Mouse (Mus musculus) layer of hippocampus, adult 9-10 months (tissue): ENCODE results near the gene Odc1.

Experiments
- DNase-seq: peaks from one replicate; pipeline ENCODE4 v3.0.0; 2022; ENCODE audit warnings: low spot score

Odc1 gene

GRCm38 (mm10) chr12:17551208-17551995, 6.8 kb downstream of the Odc1 start:
- no peak for DNase-seq

DNA sequence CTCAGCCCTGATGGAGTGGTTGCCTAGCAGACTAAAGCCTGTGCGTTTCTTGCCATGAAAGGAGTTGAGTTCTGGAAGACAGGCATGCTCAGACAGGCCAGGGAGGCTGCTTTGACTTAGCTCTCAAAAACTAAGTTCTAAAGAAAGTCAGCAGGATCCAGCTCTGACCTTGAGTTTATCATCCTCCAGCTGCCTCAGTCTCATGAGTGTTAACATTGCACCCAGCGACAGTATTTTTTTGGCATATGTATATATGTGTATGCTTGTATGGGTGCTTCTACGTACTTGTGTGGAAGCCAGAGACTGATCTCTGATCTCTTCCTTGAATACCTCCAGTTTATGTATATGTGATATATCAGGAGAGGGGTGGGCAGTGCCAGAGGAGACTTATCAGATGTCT, 7.8 kb downstream of the Odc1 start:
- DNase-seq = no peak

DNA sequence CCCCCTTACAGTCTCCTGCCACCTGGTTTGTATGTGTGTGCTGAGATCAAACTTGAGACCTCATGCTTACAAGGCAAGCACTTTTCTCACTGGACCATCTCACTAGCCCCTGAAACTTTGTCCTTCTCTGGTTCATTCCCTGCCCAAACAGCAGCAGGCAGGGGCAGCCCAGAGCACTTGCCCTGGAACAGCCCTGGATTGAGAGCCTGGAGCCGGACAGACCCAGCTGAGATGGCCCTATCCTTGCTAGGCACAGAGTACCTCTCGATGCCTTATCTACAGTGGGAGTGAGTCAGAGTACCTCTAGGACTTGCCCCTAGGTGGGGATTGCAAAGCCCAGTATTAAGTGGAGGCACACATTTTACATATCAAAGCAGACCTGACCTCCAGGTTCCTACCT, 8.4 kb downstream of the Odc1 start:
- DNase-seq = no peak

- no peak for DNase-seq
Measured at GRCm38 (mm10) chr12:17553627-17554026, 9.0 kb downstream of the Odc1 start.

DNA sequence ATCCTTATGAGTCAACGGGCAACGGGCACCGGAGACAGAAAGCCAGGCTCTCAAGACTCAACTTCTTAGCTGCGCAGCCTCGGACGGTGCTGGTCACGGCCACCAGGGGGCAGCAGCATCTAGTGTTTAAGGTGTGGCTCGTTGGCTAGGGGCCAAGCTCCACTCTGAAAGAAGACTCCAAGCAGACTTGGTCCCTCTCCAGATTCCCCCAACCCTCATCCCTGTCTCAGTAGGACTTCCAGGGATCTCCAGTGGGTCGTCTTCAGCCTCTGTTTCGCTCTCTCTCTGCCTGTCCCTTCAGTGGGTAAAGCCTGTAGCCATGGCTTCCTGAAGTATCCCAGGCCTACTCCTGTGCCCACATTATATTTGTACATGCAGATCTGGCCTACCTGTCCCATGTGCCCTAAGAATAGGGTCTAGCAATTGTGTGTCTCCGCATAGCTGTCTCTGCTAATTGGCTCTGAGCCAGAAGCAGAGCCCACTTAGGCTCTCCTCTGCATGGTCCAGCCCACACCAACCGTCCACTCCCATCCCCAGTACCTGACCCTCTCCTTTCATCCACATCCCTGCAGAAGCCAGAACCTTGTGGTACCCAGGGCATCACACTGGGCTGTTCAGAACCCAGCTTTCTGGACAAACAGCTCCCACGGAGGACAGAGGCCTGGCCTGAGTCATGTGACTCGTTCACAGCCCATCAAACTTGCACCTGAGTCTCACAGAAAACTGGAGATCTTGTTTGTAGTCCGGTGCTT, 9.8 kb downstream of the Odc1 start:
- peak; percentile 91 for DNase-seq

DNA sequence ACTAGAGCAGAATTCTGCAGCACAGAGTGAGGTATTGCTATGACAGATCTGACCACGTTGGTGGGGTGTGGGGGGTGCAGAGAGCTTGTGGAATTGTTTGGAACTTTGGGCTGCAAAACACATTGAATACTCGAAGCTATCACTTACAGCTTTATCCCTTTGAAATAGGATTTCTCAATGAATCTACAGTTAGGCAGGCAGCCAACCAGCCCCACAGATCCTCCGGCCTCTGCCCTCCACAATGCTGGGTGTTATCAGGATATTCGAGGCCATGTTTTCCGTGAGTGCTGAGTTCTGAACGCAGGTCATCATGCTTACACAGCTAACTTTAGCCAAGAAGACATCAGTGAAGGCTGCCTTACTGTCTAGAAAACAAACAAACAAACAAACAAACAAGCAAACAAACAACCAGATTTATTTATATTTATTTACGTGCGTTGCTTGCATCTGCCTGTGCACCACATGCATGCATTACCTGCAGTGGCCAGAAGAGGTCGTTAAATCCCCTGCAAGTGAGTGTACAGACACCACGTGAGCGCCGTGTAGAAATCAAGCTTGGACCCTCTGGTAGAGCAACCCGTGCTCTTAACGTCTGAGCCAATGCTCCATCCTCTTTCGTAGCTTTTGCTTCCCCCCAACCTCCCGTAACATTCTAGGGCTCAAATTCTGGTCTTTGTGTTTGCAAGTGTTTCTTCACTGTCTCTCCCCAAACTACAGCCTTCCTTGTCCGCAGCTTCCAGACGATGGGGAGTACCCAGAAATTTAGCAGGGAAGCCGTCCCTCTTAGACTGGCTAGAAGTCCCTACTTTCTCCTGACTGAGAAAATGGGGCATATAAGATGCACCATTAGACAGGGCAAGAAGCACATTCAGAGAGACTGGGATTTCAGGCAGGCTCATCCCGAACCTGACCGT, 12.1 kb downstream of the Odc1 start:
- peak; percentile 77 for DNase-seq

DNA sequence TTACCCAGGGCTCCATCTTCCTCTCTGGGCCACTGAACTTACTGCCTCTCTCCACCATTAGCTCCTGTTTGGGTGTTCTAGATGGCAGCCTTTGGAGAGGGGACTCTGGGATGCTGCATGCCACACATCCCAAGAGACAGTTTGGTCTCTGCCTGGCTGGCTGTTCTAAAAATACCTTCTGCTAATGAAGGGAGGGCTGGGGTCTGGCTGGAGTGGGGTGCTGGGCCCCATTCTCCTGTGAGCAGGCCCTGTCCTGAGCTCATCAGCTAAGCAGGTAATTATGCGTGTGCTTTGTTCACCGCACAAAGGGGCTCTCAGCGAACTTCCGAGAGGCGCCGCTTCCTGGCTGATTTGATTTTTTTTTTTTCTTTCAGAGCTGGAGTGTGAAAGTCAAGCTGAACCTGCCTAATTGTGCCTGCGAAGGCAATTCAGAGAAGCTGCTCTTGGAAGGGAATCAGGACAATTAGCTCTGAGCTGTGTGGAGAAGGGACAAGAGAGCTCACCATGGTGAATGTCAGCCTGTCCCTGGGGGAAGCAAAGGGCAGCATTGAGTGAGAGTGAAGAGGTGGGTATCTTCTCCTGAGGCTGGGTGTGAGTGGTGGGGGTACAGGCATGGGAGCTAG, 12.9 kb downstream of the Odc1 start:
- DNase-seq = no peak

GRCm38 (mm10) chr12:17557967-17558345, 13.4 kb downstream of the Odc1 start:
- DNase-seq = no peak

GRCm38 (mm10) chr12:17562396-17562795, 17.8 kb downstream of the Odc1 start:
- DNase-seq = no peak

DNA sequence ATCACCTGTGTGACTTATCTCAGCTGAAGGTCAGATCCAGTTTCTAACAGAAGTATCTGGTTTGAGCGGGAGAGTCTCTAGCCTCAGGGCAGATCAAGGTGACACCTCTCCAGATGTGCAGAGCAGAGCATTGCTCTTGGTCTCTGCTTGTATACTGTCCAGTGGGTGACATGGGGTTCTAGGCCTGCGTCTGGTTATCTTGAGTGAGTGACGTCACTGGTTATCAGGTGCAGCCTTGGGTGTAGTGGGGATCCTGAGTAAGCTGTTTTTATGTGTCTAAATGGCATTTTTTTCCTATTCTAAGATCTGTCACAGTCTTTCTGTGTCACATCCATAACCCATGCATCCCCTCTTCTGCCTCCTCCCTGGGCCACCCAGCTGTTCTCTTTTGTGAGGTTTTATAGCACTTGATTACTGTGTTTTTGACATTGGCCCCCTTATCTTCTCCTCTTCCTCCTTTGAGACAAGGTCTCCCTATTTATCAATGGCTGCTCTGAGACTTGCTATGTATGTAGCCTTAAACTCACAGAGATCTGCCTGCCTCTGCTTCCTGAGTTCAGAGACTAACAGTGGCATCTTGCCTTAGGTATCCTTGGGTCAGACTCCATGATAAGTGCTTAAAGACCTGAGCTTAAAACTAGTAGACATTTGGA, 20.9 kb downstream of the Odc1 start:
- DNase-seq = no peak

DNA sequence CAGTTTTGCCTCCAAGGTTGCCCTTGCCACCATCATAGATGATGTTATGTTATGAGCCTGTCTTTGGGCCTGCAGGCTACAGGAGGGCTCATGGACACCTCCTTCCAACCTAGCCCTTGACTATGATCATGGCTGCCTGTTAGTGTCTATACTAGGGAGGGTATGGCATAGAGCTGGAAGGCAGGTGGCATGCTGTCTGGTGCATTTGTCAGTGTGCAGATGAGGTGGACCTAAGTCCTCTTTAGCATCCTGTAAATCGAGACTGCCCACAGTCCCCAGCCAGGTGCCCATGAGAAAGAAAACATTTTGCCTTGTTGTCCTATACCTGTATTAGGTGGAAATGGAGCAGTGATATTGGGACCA, 21.4 kb downstream of the Odc1 start:
- no peak for DNase-seq

DNA sequence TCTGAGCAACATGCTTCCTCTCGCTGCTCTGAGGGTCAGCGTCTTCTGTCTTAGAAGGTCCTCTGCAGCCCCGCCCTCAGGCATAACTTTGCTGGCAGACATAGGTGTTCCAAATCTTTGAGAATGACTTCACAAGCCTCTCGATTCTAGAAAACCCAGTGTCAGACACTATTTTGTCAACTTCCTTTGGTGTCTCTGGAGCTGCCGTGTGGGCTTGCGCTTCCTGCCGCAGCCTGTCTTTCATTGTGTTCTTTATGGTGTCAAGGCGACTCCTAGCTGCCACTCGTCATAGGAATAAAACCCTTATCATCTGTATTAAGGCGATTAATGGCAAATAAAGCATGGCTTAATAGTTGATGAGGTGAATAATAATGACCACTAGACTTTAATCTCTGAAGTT, 24.0 kb downstream of the Odc1 start:
- DNase-seq = no peak

DNA sequence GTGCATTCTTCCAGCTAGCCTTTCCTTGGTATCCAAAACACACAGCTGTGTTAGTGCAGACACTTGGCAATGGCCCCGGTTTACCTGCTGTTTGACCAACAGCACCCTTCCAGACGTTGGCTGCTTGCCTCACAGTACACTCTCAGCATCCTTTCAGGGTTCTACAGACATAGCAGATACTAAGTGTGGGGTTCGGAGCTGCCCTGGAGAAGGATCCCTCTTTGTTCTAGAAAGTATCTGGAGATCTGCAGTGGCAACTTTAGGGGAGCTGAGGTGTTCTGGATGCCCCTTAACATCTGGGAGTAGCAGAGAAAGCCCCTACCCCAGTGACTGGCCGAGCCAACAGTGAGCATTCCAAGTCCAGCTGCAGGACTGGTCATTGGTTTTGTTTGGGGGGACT, 30.0 kb downstream of the Odc1 start:
- DNase-seq = no peak

- no peak for DNase-seq
Measured at GRCm38 (mm10) chr12:17575156-17575910, 30.7 kb downstream of the Odc1 start.

DNA sequence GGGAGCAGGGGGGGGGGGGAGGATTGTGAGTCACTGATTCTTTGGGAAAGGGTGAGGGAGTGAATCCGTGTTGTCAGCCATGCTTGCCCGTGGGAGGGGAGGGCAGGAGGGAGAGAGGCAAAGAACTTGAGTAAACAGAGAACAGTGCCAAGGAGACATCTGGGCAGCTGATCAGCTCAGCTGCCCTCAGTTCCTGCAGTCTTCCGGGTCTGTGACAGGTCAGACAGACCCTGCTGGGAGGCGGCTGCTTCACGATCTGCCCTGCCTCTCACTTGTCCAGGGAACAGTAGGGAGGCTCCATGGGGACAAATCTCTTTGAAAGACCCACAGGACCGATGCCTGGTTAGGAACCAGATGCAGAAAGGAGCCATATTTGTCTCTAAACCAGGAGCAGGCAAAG, 31.4 kb downstream of the Odc1 start:
- no peak for DNase-seq

- DNase-seq = no peak
Measured at GRCm38 (mm10) chr12:17578601-17579000, 34.0 kb downstream of the Odc1 start.

GRCm38 (mm10) chr12:17581001-17581400, 36.4 kb downstream of the Odc1 start:
- DNase-seq = no peak

DNA sequence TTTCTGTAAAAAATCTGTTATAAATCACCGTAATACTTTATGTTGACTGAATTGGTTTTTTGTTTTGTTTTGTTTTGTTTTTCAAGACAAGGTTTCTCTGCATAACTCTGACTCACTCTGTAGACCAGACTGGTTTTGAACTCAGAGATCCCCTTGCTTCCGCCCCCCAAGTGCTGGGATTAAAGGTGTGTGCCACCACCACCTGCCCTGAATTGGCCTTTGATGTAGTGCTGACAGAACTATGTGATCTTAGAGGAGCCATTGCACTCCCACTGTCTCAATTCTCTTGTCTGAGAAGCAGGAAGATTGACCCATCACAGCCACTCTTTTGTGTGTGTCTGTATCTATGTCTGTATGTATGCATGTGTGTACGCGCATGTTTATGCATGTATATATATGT, 37.8 kb downstream of the Odc1 start:
- DNase-seq = no peak

- no peak for DNase-seq
Measured at GRCm38 (mm10) chr12:17583860-17584259, 39.3 kb downstream of the Odc1 start.

GRCm38 (mm10) chr12:17586011-17586410, 41.4 kb downstream of the Odc1 start:
- DNase-seq = no peak

DNA sequence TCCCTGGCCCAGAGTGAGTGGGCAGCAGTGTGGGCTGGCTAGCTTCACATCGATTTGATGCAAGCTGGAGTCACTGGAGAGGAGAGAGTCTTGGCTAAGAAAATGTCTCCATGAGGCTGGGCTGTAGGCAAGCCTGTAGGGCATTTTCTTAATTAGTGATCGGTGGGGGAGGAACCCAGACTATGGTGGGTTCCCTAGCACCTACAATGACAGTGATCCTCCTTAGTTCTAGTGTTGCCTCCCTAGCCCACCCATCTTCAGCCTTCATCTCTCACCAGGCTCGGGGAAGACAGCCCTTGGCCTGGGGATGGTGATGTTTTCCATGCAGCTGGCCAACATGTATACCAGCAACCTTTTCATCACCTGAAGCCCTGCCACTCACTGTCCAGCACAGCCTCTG, 43.8 kb downstream of the Odc1 start:
- DNase-seq = no peak
